Mouse (Mus musculus): ENCODE data around the gene Gpr89.

The Gpr89 gene

GRCm38 (mm10) chr3:96846985-96847384 is 58.2 kb downstream of the Gpr89 start:
- no peak for TF ChIP-seq GATA4 (IDR thresholded peaks at IDR 0.05; ENCODE audit: insufficient replicate concordance, low read length)

DNA sequence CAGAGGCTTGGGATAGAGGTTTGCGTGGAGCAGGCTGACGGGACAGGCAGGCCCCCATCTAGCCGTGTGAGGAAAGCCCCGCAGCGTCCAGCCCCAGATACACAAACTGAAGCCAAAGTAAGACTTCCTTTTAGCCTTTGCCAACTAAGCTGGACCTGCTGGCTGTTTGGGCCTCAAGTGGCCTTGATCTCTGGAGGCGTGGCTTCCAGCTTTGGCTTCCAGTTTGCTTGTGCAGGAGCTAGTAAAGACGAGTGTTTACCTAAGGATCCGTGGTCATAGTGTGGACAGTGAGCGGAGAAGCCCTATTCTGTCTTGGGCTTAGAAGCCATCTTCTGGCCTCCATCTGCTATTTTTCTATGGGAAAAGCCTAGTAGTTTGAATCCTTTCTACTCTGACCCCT is 59.3 kb downstream of the Gpr89 start:
- no peak for TF ChIP-seq GATA4 (IDR thresholded peaks at IDR 0.05; ENCODE audit: insufficient replicate concordance, low read length)

- TF ChIP-seq GATA4 (IDR thresholded peaks at IDR 0.05; ENCODE audit: insufficient replicate concordance, low read length), result no peak
Observed at GRCm38 (mm10) chr3:96845191-96845590, 60.0 kb downstream of the Gpr89 start.

- TF ChIP-seq GATA4 (IDR thresholded peaks at IDR 0.05; ENCODE audit: insufficient replicate concordance, low read length), result no peak
Observed at GRCm38 (mm10) chr3:96838996-96839645, 66.0 kb downstream of the Gpr89 start.

GRCm38 (mm10) chr3:96836414-96836813 is 68.7 kb downstream of the Gpr89 start:
- TF ChIP-seq GATA4 (IDR thresholded peaks at IDR 0.05; ENCODE audit: insufficient replicate concordance, low read length), result peak; percentile 96

- no peak for TF ChIP-seq GATA4 (IDR thresholded peaks at IDR 0.05; ENCODE audit: insufficient replicate concordance, low read length)
Observed at GRCm38 (mm10) chr3:96834587-96835348, 70.4 kb downstream of the Gpr89 start.

DNA sequence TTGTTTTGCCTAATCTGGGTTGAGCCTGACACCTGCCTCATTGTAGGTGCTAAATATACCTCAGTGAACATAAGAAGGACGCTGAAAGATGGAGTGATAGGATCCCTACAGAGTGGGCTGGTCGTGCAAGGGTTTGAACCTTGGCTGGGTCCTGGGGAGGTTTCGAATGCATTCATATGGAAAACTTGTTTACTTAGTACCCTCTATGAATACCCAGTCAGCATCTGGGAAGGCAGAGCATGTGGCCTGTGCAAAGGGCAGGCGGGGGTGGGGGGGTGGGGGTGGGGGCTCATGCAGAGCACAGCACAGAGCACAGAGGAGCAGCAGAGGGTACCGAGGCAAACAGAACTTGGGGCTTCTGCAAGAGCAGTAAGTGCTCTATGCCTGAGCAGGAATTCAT is 72.2 kb downstream of the Gpr89 start:
- TF ChIP-seq GATA4 (IDR thresholded peaks at IDR 0.05; ENCODE audit: insufficient replicate concordance, low read length), result no peak

GRCm38 (mm10) chr3:96829856-96830255 is 75.3 kb downstream of the Gpr89 start:
- TF ChIP-seq GATA4 (IDR thresholded peaks at IDR 0.05; ENCODE audit: insufficient replicate concordance, low read length), result no peak

DNA sequence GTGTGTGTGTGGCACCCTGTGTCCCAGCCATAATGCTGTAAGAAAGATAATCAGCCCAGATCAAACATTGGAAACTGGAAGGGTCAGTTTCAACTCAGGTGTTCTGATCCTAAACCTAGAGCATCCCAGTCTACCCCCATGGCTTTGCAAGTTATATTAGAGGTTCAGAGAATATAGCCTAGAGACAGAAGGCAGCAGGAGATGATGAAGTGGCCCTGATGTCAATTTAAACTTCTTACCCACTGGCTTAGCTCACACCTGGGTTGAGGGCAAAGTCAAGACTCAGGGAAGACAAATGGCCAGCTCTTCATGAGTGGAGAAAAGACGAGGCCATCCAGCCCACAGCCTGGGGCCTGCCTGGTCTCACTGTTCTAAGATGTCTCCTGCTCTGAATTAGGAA is 76.2 kb downstream of the Gpr89 start, which contains the start of the genes Pdzk1 and Cd160:
Pdzk1 (plus strand) TSS at position 301 of the 400 bp plus-strand sequence.
Cd160 (minus strand) TSS at position 368 of the 400 bp plus-strand sequence.
- TF ChIP-seq GATA4 (IDR thresholded peaks at IDR 0.05; ENCODE audit: insufficient replicate concordance, low read length), result no peak

GRCm38 (mm10) chr3:96828308-96828864 is 76.8 kb downstream of the Gpr89 start:
- TF ChIP-seq GATA4 (IDR thresholded peaks at IDR 0.05; ENCODE audit: insufficient replicate concordance, low read length), result no peak

DNA sequence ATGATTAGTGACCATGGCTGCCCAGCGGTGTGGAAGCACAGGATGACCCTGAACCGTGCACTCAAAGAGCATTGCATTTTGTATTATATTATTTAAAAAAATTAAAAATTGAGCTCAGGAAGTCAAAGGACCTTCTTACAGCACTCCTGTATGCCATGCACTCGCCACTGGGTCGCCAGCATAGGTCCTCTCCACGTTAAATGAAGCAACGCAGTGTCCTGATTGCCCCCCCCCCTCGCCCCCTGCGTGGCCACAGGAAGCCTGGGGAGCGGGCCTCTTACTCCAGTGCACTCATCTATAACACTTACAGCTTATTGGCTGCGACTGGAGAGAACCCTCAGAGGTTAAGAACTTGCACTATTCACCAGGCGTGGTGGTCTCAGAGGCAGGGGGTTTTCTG is 79.9 kb downstream of the Gpr89 start:
- no peak for TF ChIP-seq GATA4 (IDR thresholded peaks at IDR 0.05; ENCODE audit: insufficient replicate concordance, low read length)

DNA sequence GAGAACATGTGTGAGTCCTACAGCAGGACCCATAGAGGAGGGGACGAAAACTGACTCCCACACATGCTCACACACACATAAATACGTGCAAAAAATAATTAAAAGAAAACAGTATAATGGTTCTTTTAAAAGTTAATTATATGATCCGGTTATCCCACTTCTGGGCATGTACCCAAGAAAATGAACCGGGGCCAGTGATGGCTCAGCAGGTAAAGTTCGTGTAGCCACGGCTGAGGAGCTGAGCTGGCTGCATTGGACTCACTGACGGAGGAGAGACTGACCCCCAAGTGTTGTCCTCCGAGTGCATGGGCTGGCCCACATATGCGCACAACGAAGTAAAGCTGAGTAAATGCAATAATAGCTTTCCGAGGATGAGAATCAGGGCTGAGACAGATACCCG is 80.5 kb downstream of the Gpr89 start:
- TF ChIP-seq GATA4 (IDR thresholded peaks at IDR 0.05; ENCODE audit: insufficient replicate concordance, low read length), result no peak

DNA sequence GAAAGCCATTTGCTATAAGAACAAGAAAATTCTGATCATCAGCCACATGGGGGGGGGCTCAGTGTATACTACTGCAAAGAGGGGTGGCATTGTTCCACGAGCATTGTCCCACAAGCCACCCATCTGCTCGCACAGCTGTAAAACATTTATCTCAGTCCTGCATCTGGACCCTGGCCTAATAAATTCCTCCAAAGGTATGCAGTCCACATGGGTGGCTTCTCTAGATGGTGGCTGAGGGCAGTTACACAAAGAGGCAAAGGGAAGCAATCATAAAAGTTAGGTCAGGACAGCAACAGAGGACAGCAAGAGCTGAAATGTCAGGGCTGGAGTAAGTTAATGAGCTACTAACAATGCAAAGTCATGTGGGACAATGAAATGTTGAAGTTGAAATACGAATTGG is 81.4 kb downstream of the Gpr89 start:
- TF ChIP-seq GATA4 (IDR thresholded peaks at IDR 0.05; ENCODE audit: insufficient replicate concordance, low read length), result no peak

GRCm38 (mm10) chr3:96821581-96821980 is 83.6 kb downstream of the Gpr89 start:
- TF ChIP-seq GATA4 (IDR thresholded peaks at IDR 0.05; ENCODE audit: insufficient replicate concordance, low read length), result no peak

GRCm38 (mm10) chr3:96820116-96820915 is 84.8 kb downstream of the Gpr89 start:
- TF ChIP-seq GATA4 (IDR thresholded peaks at IDR 0.05; ENCODE audit: insufficient replicate concordance, low read length), result no peak

All from liver, adult (tissue).